ENCODE assay signal across 30 mouse cellular contexts in the genomic region with DNA sequence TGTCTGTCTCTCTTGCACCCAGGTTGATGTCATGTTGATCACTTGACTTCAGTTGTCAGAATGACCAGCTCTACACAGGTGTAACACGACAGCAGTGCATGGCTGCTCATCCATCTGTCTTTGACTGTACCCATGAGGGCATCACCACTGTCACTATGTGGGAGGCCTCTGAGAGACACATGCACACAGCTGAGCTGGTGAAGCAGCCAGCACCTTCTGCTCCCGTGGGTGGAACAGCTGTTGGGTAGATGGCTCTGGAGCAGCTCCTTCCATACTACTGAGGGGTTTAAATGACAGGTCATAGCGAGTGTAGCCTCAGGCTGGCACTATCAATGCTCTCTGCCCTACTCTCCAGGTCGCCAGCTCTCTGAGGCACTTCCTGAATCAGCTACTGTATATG.
DNase-seq lines count a peak whose midpoint lies in the region; ATAC-seq lines count a peak whose summit lies in the region.
"Had no signal": no experiment of that assay in that cellular context is flagged by ENCODE, and none has a peak within 500 bp of the region (broad histone marks: within the 10 kb centered on the region; RNA-seq: fewer than 3 reads in every experiment).

No protein-coding gene starts in this region.

- H3K27ac ChIP-seq in kidney, embryonic 16.5 days (ENCODE audit: low read length): no peak overlapping the region
- H3K27ac ChIP-seq: embryonic facial prominence, embryonic 10.5 days; embryonic facial prominence, embryonic 13.5 days; forebrain, embryonic 12.5 days; forebrain, embryonic 15.5 days; heart, adult 2 months; heart, embryonic 10.5 days; heart, embryonic 13.5 days; hindbrain, embryonic 14.5 days; hindbrain, postnatal 0 days had no signal

- H3K4me3 ChIP-seq in megakaryocyte, embryonic 14.5 days (replicated peaks): peak overlapping the region; percentile 12
- H3K4me3 ChIP-seq in kidney, embryonic 16.5 days (ENCODE audit: low read length): no peak overlapping the region
- H3K4me3 ChIP-seq: embryonic facial prominence, embryonic 10.5 days; embryonic facial prominence, embryonic 13.5 days; erythroblast, embryonic 14.5 days; forebrain, embryonic 12.5 days; forebrain, embryonic 15.5 days; heart, adult 2 months; heart, embryonic 10.5 days; heart, embryonic 13.5 days had no signal

- no peak overlapping the region for H3K4me2 ChIP-seq in kidney, embryonic 16.5 days (replicated peaks; ENCODE audit: low read depth, low read length)
- H3K4me2 ChIP-seq: embryonic facial prominence, embryonic 13.5 days; forebrain, embryonic 12.5 days; forebrain, embryonic 15.5 days; heart, embryonic 13.5 days; hindbrain, embryonic 14.5 days had no signal

- H3K36me3 ChIP-seq in megakaryocyte, embryonic 14.5 days (replicated peaks; ENCODE audit: low read length): no peaks in the 10 kb centered on the region
- H3K36me3 ChIP-seq in kidney, embryonic 16.5 days (ENCODE audit: insufficient read depth, low read length): no peaks in the 10 kb centered on the region
- H3K36me3 ChIP-seq: embryonic facial prominence, embryonic 10.5 days; embryonic facial prominence, embryonic 13.5 days; forebrain, embryonic 12.5 days; forebrain, embryonic 15.5 days; G1E; heart, embryonic 10.5 days; heart, embryonic 13.5 days had no signal

- peak; percentile 7 to 50 for DNase-seq in frontal cortex, adult 2 months (ENCODE audit: extremely low spot score in 1 of 2, low spot score in 1 of 2)
- DNase-seq in frontal cortex, postnatal 14 days (ENCODE audit: low spot score in 2 of 2): no peak
- DNase-seq in right cerebral cortex, postnatal 14 days: peak; percentile 6
- no peak for DNase-seq in right cerebral cortex, postnatal 4 days
- DNase-seq: adrenal gland, postnatal 10 days; B cell, adult 2 months; cerebellum, adult 11-12 months; cerebellum, adult 8-10 months; cerebellum, postnatal 10 days; cerebellum, postnatal 36 days; embryo, embryonic 11 days; gastrocnemius, postnatal 25 days; heart, adult 2 months; heart, postnatal 14 days; heart, postnatal 4 days had no signal

- no peak overlapping the region for H3K9ac ChIP-seq in kidney, embryonic 16.5 days (replicated peaks; ENCODE audit: low read length)
- H3K9ac ChIP-seq: embryonic facial prominence, embryonic 13.5 days; forebrain, embryonic 12.5 days; forebrain, embryonic 15.5 days; heart, embryonic 13.5 days; hindbrain, embryonic 14.5 days had no signal

- WGBS in kidney, embryonic 16.5 days: 78% methylated on average over 4 of the region's 4 CpGs

- H3K27me3 ChIP-seq in megakaryocyte, embryonic 14.5 days (replicated peaks): no peaks in the 10 kb centered on the region
- no peaks in the 10 kb centered on the region for H3K27me3 ChIP-seq in kidney, embryonic 16.5 days (ENCODE audit: insufficient read depth, low read length)
- H3K27me3 ChIP-seq: embryonic facial prominence, embryonic 13.5 days; forebrain, embryonic 12.5 days; forebrain, embryonic 15.5 days; heart, embryonic 13.5 days had no signal

- peaks cover 34% of the 10 kb centered on the region for H3K9me3 ChIP-seq in megakaryocyte, embryonic 14.5 days
- no peaks in the 10 kb centered on the region for H3K9me3 ChIP-seq in kidney, embryonic 16.5 days (ENCODE audit: low read length)
- H3K9me3 ChIP-seq: embryonic facial prominence, embryonic 10.5 days; embryonic facial prominence, embryonic 13.5 days; forebrain, embryonic 12.5 days; forebrain, embryonic 15.5 days; heart, embryonic 10.5 days; heart, embryonic 13.5 days had no signal

- H3K4me1 ChIP-seq in megakaryocyte, embryonic 14.5 days: no peaks in the 10 kb centered on the region
- no peaks in the 10 kb centered on the region for H3K4me1 ChIP-seq in kidney, embryonic 16.5 days (ENCODE audit: insufficient read depth, low read length)
- H3K4me1 ChIP-seq: embryonic facial prominence, embryonic 10.5 days; embryonic facial prominence, embryonic 13.5 days; forebrain, embryonic 12.5 days; forebrain, embryonic 15.5 days; heart, embryonic 10.5 days; heart, embryonic 13.5 days had no signal

- ATAC-seq in megakaryocyte, adult 5-6 weeks (ENCODE audit: poor library complexity, severe bottlenecking): no peak
- ATAC-seq in kidney, embryonic 16.5 days (ENCODE audit: low FRiP score, low TSS enrichment): no peak
- ATAC-seq: forebrain, embryonic 15.5 days; hindbrain, postnatal 0 days; inflammation-experienced regulatory T-cells, adult 6 months; Patski had no signal

Comparison
In these comparisons a context has a peak if more than half of its experiments do, and no peak if none do; other contexts are left out.
1. DNase-seq: peak in frontal cortex, adult 2 months (2 of 2) and right cerebral cortex, postnatal 14 days (single experiment); none in frontal cortex, postnatal 14 days (0 of 2) and right cerebral cortex, postnatal 4 days (single experiment).